Mouse (Mus musculus) ES-Bruce4 (cell line): ENCODE results near the gene Dlk1.
"Not testable (repeated sequence)": the region's sequence is repeated elsewhere in the genome, so short reads cannot be mapped to it uniquely, and the experiment has no call there.

Experiments used
- CTCF ChIP-seq: IDR thresholded peaks from one replicate; pipeline ENCODE4 v1.8.1; 2011; ENCODE audit warnings: low read depth, low read length
- POLR2A ChIP-seq: IDR thresholded peaks from one replicate; pipeline ENCODE4 v1.8.1; 2011; ENCODE audit warnings: low read length; ENCODE audit not compliant: insufficient read depth

- not testable (repeated sequence) for TF ChIP-seq POLR2A, CTCF
These were observed 33.9 kb downstream of the Dlk1 start for GRCm38 (mm10) chr12:109486525-109486924.
